10 mouse cellular contexts compared by ENCODE assay signal in the genomic region with DNA sequence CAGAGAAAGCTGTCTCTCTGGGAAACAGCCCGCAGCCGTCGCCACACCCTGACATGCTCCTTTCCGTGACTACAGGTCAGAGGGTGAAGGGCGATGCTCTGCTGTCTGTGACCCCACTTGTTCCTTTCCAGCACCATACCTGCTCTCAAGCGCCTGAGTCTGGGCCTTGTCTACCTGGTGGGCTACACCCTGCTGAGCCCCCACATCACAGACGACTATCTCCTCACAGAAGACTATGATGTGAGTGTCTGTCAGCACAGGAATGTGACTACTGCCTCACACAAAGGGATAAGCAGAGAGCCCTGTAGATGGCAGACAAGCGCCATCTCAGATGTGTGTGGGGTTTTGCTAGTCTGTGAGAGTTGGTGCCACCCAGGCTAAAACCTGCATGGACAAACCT. TPM values are rescaled to one million over a fixed set of nuclear protein-coding genes. Genes with fewer than 3 reads are reported as not detected.
DNase-seq lines count a peak whose midpoint lies in the region; ATAC-seq and TF ChIP-seq lines count a peak whose summit lies in the region.
"Had no signal": no experiment of that assay in that cellular context is flagged by ENCODE, and none has a peak within 500 bp of the region (broad histone marks: within the 10 kb centered on the region; RNA-seq: fewer than 3 reads in every experiment).

No protein-coding gene starts in this region.

- ATAC-seq in liver, embryonic 11.5 days (replicated peaks; ENCODE audit: low FRiP score) = 0 out of 2 replicates have a peak, but pooled peaks have one; percentile 13
- no peak for ATAC-seq in liver, postnatal 0 days
- no peak for ATAC-seq in granulocyte monocyte progenitor cell, adult 5-6 weeks (replicated peaks; ENCODE audit: poor library complexity, severe bottlenecking)

- DNase-seq in adrenal gland, postnatal 14 days = peak; percentile 51
- DNase-seq in adrenal gland, postnatal 4 days (ENCODE audit: low spot score in 2 of 2) = no peak
- DNase-seq in liver, embryonic 11.5 days (ENCODE audit: low spot score) = no peak
- no peak for DNase-seq in liver
- DNase-seq in liver, postnatal 0 days = no peak
- no peak for DNase-seq in cerebellum, adult 9-10 months
- DNase-seq: heart, postnatal 36 days; liver, embryonic 13.5 days had no signal

- no peaks in the 10 kb centered on the region for H3K4me1 ChIP-seq in liver, embryonic 11.5 days (replicated peaks; ENCODE audit: control insufficient read depth, insufficient read depth, low read length)
- no peaks in the 10 kb centered on the region for H3K4me1 ChIP-seq in ES-Bruce4 (ENCODE audit: control insufficient read depth, insufficient read depth, low read length)
- peaks cover 11% of the 10 kb centered on the region for H3K4me1 ChIP-seq in liver, postnatal 0 days (ENCODE audit: insufficient read depth)

- H3K4me3 ChIP-seq in liver, embryonic 11.5 days (ENCODE audit: low read depth, low read length) = no peak overlapping the region
- no peak overlapping the region for H3K4me3 ChIP-seq in ES-Bruce4 (ENCODE audit: low read depth, low read length)
- H3K4me3 ChIP-seq in liver, postnatal 0 days (ENCODE audit: low read depth, low read length) = no peak overlapping the region
- H3K4me3 ChIP-seq: liver, embryonic 13.5 days had no signal

- no peak overlapping the region for H3K9ac ChIP-seq in liver, embryonic 11.5 days (ENCODE audit: low read depth, low read length)
- no peak overlapping the region for H3K9ac ChIP-seq in ES-Bruce4 (ENCODE audit: low read depth, poor library complexity, severe bottlenecking)
- H3K9ac ChIP-seq in liver, postnatal 0 days (replicated peaks) = no peak overlapping the region
- H3K9ac ChIP-seq: liver, embryonic 13.5 days had no signal

- H3K9me3 ChIP-seq in liver, embryonic 11.5 days (ENCODE audit: control insufficient read depth, low read length) = no peaks in the 10 kb centered on the region
- no peaks in the 10 kb centered on the region for H3K9me3 ChIP-seq in ES-Bruce4 (replicated peaks; ENCODE audit: control insufficient read depth, insufficient read depth, low read length, poor library complexity, severe bottlenecking)
- H3K9me3 ChIP-seq in liver, postnatal 0 days (ENCODE audit: low read length) = no peaks in the 10 kb centered on the region
- H3K9me3 ChIP-seq: liver, embryonic 13.5 days had no signal

- no peaks in the 10 kb centered on the region for H3K27me3 ChIP-seq in liver, embryonic 11.5 days (replicated peaks; ENCODE audit: control insufficient read depth, insufficient read depth, low read length)
- H3K27me3 ChIP-seq in ES-Bruce4 (ENCODE audit: control insufficient read depth, insufficient read depth, low read length, poor library complexity, severe bottlenecking) = no peaks in the 10 kb centered on the region
- H3K27me3 ChIP-seq in liver, postnatal 0 days (ENCODE audit: insufficient read depth, low read length) = no peaks in the 10 kb centered on the region
- H3K27me3 ChIP-seq: liver, embryonic 13.5 days had no signal

- TF ChIP-seq POLR2A in ES-Bruce4 (IDR thresholded peaks at IDR 0.05; ENCODE audit: insufficient read depth, low read length) = no peak

- TF ChIP-seq CTCF in ES-Bruce4 (IDR thresholded peaks at IDR 0.05; ENCODE audit: low read depth, low read length) = peak; percentile 19
- TF ChIP-seq CTCF in liver, postnatal 0 days (IDR thresholded peaks at IDR 0.05; ENCODE audit: low read depth) = peak; percentile 41

- 88% methylated on average over 8 of the region's 8 CpGs for WGBS in liver, embryonic 11.5 days
- 83% methylated on average over 8 of the region's 8 CpGs for whole genome bisulfite sequencing in liver, postnatal 0 days (ENCODE audit: insufficient replicate concordance)

- peaks cover 39% of the 10 kb centered on the region for H3K36me3 ChIP-seq in liver, embryonic 11.5 days (ENCODE audit: control insufficient read depth, insufficient read depth, low read length)
- H3K36me3 ChIP-seq in ES-Bruce4 (ENCODE audit: control insufficient read depth, insufficient read depth, low read length, poor library complexity, severe bottlenecking) = peaks cover 35% of the 10 kb centered on the region
- H3K36me3 ChIP-seq in liver, postnatal 0 days (replicated peaks; ENCODE audit: insufficient read depth, low read length) = peaks cover 70% of the 10 kb centered on the region

- no peak for TF ChIP-seq EP300 in ES-Bruce4 (IDR thresholded peaks at IDR 0.05; ENCODE audit: insufficient read depth, low read depth, low read length)
- no peak for TF ChIP-seq EP300 in liver, postnatal 0 days (IDR thresholded peaks at IDR 0.05; ENCODE audit: low read depth)

- no peak overlapping the region for H3K4me2 ChIP-seq in liver, embryonic 11.5 days
- H3K4me2 ChIP-seq in liver, postnatal 0 days (ENCODE audit: low read depth, low read length) = no peak overlapping the region
- H3K4me2 ChIP-seq: liver, embryonic 13.5 days had no signal

- H3K27ac ChIP-seq in liver, embryonic 11.5 days (ENCODE audit: low read depth, low read length) = no peak overlapping the region
- H3K27ac ChIP-seq in ES-Bruce4 (ENCODE audit: insufficient read depth, low read length) = no peak overlapping the region
- peak overlapping the region; percentile 82 for H3K27ac ChIP-seq in liver, postnatal 0 days (ENCODE audit: low read depth)

RNA-seq across cellular contexts. Expression of gene Emg1, which starts 10.6 kb away (rescaled TPM):
- 79.7 and 87.9 TPM in 2 replicates for total RNA-seq in adrenal gland, postnatal 14 days (2021)
- total RNA-seq in adrenal gland, postnatal 4 days (2021) = 100 to 1,000 TPM in 1 of 2 experiments, 10 to 100 TPM in 1; 99.3 to 101 TPM
- 311 and 329 TPM in 2 replicates for polyA plus RNA-seq in liver, embryonic 11.5 days (2014; fragmentation: Nextera tagmentation; extraction: Ambion mirVana)
- 118 TPM in 2 replicates for polyA plus RNA-seq in ES-Bruce4 (2011; ENCODE audit: insufficient read depth, insufficient read length, low read depth, missing spikeins)
- polyA plus RNA-seq in liver, postnatal 0 days (2015; fragmentation: Nextera tagmentation; extraction: Ambion mirVana) = 93.2 and 96.9 TPM in 2 replicates
- 201 and 231 TPM in 2 replicates for total RNA-seq in granulocyte monocyte progenitor cell, adult 5-6 weeks (2014; fragmentation: Nextera tagmentation)
- total RNA-seq in granulocyte monocyte progenitor cell, adult 5-6 weeks (2017) = 193 and 209 TPM in 2 replicates

RNA-seq across cellular contexts. Expression of gene Phb2, which starts 10.8 kb away (rescaled TPM):
- 392 and 412 TPM in 2 replicates for total RNA-seq in adrenal gland, postnatal 14 days (2021)
- 100 to 1,000 TPM; 400 to 439 TPM for total RNA-seq in adrenal gland, postnatal 4 days (2021)
- polyA plus RNA-seq in liver, embryonic 11.5 days (2014; fragmentation: Nextera tagmentation; extraction: Ambion mirVana) = 640 and 660 TPM in 2 replicates
- polyA plus RNA-seq in ES-Bruce4 (2011; ENCODE audit: insufficient read depth, insufficient read length, low read depth, missing spikeins) = 329 and 331 TPM in 2 replicates
- 308 and 318 TPM in 2 replicates for polyA plus RNA-seq in liver, postnatal 0 days (2015; fragmentation: Nextera tagmentation; extraction: Ambion mirVana)
- total RNA-seq in granulocyte monocyte progenitor cell, adult 5-6 weeks (2014; fragmentation: Nextera tagmentation) = 310 and 315 TPM in 2 replicates
- 320 and 326 TPM in 2 replicates for total RNA-seq in granulocyte monocyte progenitor cell, adult 5-6 weeks (2017)

RNA-seq across cellular contexts. Expression of gene Ptpn6, which starts 37.2 kb away (rescaled TPM):
- total RNA-seq in adrenal gland, postnatal 14 days (2021) = 7.3 and 23.1 TPM in 2 replicates
- 1 to 10 TPM; 8.3 to 8.4 TPM for total RNA-seq in adrenal gland, postnatal 4 days (2021)
- polyA plus RNA-seq in liver, embryonic 11.5 days (2014; fragmentation: Nextera tagmentation; extraction: Ambion mirVana) = 49.5 and 50.3 TPM in 2 replicates
- polyA plus RNA-seq in ES-Bruce4 (2011; ENCODE audit: insufficient read depth, insufficient read length, low read depth, missing spikeins) = 15.4 and 32.3 TPM in 2 replicates
- 39.2 and 45.1 TPM in 2 replicates for polyA plus RNA-seq in liver, postnatal 0 days (2015; fragmentation: Nextera tagmentation; extraction: Ambion mirVana)
- 169 and 206 TPM in 2 replicates for total RNA-seq in granulocyte monocyte progenitor cell, adult 5-6 weeks (2014; fragmentation: Nextera tagmentation)
- 327 and 371 TPM in 2 replicates for total RNA-seq in granulocyte monocyte progenitor cell, adult 5-6 weeks (2017)

RNA-seq across cellular contexts. Expression of gene Lpcat3, which starts 38.5 kb away (rescaled TPM):
- 78.0 and 82.3 TPM in 2 replicates for total RNA-seq in adrenal gland, postnatal 14 days (2021)
- 100 to 1,000 TPM in 1 of 2 experiments, 10 to 100 TPM in 1; 99.6 to 105 TPM for total RNA-seq in adrenal gland, postnatal 4 days (2021)
- polyA plus RNA-seq in liver, embryonic 11.5 days (2014; fragmentation: Nextera tagmentation; extraction: Ambion mirVana) = 84.2 and 90.0 TPM in 2 replicates
- 69.3 and 73.8 TPM in 2 replicates for polyA plus RNA-seq in ES-Bruce4 (2011; ENCODE audit: insufficient read depth, insufficient read length, low read depth, missing spikeins)
- 68.7 and 72.6 TPM in 2 replicates for polyA plus RNA-seq in liver, postnatal 0 days (2015; fragmentation: Nextera tagmentation; extraction: Ambion mirVana)
- total RNA-seq in granulocyte monocyte progenitor cell, adult 5-6 weeks (2014; fragmentation: Nextera tagmentation) = 38.3 and 52.1 TPM in 2 replicates
- 23.1 and 29.3 TPM in 2 replicates for total RNA-seq in granulocyte monocyte progenitor cell, adult 5-6 weeks (2017)

RNA-seq across cellular contexts. Expression of gene Grcc10, which starts 39.8 kb away (rescaled TPM):
- total RNA-seq in adrenal gland, postnatal 14 days (2021) = 338 and 346 TPM in 2 replicates
- 100 to 1,000 TPM; 313 TPM for total RNA-seq in adrenal gland, postnatal 4 days (2021)
- 147 and 167 TPM in 2 replicates for polyA plus RNA-seq in liver, embryonic 11.5 days (2014; fragmentation: Nextera tagmentation; extraction: Ambion mirVana)
- 93.5 and 105 TPM in 2 replicates for polyA plus RNA-seq in ES-Bruce4 (2011; ENCODE audit: insufficient read depth, insufficient read length, low read depth, missing spikeins)
- polyA plus RNA-seq in liver, postnatal 0 days (2015; fragmentation: Nextera tagmentation; extraction: Ambion mirVana) = 148 and 157 TPM in 2 replicates
- total RNA-seq in granulocyte monocyte progenitor cell, adult 5-6 weeks (2014; fragmentation: Nextera tagmentation) = 177 and 222 TPM in 2 replicates
- total RNA-seq in granulocyte monocyte progenitor cell, adult 5-6 weeks (2017) = 109 and 136 TPM in 2 replicates
